Mouse (Mus musculus): ENCODE measurements around the gene Rps6ka3.

The Rps6ka3 gene

GRCm38 (mm10) chrX:159210007-159210406 is at the start of gene Rps6ka3:
Rps6ka3 (plus strand) TSS chrX:159210307.
- DNase-seq (ENCODE audit: low spot score), result no peak

- no peak for DNase-seq (ENCODE audit: low spot score)
These were observed 40.9 kb upstream of the Rps6ka3 start for GRCm38 (mm10) chrX:159169200-159169599.

- DNase-seq (ENCODE audit: low spot score), result no peak
These were observed 38.5 kb upstream of the Rps6ka3 start for GRCm38 (mm10) chrX:159171579-159171978.

DNA sequence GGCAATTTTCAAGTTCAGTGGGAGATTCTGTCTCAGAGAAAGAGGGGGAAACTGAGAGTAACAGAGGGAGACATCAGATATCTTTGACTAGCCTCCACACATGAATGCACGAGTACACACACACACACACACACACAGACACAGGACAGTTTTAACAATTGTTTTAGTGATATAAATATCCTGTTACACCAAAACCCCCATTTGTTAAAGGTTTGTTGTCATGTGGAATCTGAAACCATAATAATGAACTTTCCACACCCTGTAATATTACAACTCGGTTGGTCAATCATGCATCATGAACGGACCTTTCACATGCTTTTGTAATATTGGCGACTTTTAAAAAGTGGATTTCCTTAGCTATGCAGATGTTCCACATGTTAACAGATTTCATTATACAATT is 18.5 kb upstream of the Rps6ka3 start:
- DNase-seq (ENCODE audit: low spot score), result no peak

DNA sequence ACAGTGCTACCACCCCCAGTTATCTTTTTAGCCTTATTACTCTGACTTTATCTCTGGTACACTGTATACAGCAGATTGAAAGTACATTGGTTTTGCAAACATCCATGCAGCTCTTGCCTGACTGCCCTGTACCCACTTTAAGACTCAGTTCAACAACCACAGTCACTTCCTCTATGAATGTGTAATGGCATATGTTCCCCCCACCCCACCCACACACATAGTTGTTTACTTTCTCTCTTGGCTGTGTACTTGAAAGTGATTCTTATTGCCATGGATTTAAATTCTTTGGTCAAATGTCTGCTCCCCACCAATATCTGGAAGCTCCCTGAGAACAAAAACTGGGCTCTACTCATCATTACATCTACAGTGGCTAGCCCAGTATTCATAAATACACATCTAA is 10.6 kb upstream of the Rps6ka3 start:
- DNase-seq (ENCODE audit: low spot score), result no peak

GRCm38 (mm10) chrX:159200101-159200500 is 10.0 kb upstream of the Rps6ka3 start:
- no peak for DNase-seq (ENCODE audit: low spot score)

DNA sequence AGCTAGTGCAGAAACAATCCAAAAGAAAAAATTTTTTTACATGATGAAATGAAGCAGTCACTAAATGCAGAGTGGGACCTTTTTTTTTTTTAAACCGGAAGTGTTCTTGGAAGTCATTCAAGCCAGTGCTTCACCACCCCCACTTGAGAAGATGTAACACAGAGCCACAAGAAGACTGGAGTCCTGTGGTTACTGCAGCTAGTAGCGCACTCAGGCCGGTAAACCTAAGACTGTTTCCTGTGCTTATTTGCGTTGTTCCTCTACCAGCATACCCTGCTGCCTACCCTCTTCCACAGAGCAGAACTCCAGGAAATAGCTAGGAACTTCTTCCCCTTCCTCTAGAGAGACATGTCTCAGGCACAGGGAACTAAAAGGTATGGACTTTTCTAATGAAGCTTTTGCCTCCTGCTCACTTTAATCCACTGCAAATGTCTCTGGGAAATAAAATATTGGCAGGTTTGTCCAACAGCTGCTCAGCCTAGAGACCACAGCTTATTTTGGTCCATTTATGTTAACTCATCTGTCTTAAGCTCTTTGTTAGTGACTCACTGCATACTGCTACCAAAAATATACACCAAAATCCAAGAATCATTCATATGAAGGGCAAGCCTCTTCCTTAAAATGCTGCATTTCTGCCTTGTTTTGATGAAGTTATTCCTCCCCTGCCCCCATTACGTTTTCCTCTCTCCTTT is 931 bp downstream of the Rps6ka3 start:
- no peak for DNase-seq (ENCODE audit: low spot score)

DNA sequence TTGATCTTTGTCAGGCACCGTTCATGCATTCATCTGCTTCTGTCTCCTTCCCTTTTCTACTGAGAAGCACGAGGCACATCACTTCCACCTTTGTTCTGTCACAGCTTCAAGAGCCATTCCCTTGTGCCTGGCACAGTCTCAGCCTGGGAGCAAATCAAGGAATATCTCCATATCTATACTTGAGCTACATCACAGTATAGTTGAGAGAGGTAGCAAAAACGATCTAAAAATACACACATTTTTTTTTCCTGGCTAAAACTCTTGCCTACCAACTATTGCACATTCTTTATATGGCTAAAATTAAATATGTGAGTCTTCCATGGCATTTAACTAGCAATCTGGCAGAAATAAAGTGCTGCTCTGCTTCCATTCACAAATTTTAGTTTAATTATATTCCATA is 5.1 kb downstream of the Rps6ka3 start:
- DNase-seq (ENCODE audit: low spot score), result no peak

GRCm38 (mm10) chrX:159222474-159222873 is 12.4 kb downstream of the Rps6ka3 start:
- no peak for DNase-seq (ENCODE audit: low spot score)

GRCm38 (mm10) chrX:159237275-159237674 is 27.2 kb downstream of the Rps6ka3 start:
- DNase-seq (ENCODE audit: low spot score), result no peak

DNA sequence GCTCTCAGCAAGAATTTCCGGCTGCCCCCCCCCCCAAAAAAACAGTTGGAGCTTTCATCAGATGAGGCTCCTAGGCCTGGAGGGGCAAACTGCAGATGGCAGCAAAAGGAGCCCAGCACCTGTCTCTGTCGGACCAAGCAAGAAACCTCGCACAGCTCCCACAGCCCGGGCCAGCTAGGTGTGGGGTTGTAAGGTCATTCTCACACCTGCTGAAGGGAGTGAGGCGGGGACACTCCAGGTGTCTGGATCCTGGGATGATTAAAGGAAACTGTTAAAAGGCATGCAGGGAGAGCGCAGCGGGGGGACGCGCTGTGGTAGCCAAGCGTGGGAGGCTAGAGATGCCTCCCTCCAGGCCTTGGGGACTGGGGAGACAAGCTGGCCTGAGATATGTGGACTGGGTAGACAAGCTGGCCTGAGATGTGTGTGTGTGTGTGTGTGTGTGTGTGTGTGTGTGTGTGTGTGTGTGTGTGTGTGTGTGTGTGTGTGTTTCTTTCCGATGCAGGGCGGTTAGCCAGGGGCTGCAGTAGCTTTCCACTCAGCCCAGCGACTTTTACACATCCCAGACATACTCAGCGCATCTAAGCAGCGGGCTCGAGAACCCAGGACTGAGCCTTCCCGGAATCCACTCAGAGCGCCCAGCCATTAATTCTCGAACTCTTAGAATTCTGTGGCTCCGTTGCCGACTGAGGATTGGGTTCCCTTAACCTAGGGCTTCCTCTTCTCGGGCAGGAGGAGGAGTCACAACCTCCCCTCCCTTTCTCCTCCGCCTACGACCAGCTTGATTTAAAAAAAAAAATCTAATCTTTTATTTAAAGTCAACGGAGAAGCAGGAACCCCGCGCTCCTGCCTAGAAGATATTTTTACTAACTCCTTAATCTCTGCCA is 44.1 kb downstream of the Rps6ka3 start:
- DNase-seq (ENCODE audit: low spot score), result peak; percentile 9

- peak; percentile 41 for DNase-seq (ENCODE audit: low spot score)
These were observed 45.2 kb downstream of the Rps6ka3 start for GRCm38 (mm10) chrX:159255123-159255978.

- peak; percentile 5 for DNase-seq (ENCODE audit: low spot score)
These were observed 46.1 kb downstream of the Rps6ka3 start for GRCm38 (mm10) chrX:159256040-159256852.

- no peak for DNase-seq (ENCODE audit: low spot score)
These were observed 46.9 kb downstream of the Rps6ka3 start for GRCm38 (mm10) chrX:159256921-159257421.

DNA sequence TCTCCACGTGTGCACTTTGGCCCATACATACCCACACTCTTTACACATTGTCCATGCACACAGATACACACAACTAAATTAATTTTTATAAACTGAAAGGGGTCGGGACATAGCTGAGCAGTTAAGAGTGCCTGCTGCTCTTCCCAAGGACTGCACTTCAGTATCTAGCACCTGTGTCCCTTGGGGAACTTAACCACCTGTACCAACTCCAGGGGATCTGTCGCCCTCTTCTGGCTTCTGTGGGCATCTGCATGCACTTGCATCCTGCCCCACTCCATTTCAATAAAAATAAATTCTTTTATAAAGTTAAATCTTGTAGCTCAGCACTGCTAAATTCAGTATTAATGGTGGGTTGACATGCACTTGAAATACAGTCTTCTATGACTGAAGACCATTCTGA is 54.6 kb downstream of the Rps6ka3 start:
- no peak for DNase-seq (ENCODE audit: low spot score)

DNA sequence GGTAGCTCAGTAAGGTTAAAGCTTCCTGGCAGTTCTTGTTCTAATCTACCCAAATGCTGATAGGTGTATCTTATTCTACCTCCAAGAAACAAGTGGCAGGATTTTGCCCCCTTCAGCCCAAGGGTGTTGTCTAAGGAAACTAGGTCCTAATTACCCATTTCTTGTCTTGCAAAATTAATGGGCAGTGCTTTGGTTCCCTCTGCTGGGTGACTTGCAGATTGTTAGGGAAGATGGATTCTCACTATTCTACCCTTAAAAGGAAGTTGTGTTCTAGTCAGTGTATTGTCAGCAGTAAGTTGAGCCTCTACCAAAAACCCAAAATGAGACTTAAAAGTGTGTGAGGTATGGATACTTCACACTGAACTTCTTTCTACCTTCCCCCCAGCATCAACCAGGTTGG is 59.0 kb downstream of the Rps6ka3 start:
- DNase-seq (ENCODE audit: low spot score), result no peak

DNA sequence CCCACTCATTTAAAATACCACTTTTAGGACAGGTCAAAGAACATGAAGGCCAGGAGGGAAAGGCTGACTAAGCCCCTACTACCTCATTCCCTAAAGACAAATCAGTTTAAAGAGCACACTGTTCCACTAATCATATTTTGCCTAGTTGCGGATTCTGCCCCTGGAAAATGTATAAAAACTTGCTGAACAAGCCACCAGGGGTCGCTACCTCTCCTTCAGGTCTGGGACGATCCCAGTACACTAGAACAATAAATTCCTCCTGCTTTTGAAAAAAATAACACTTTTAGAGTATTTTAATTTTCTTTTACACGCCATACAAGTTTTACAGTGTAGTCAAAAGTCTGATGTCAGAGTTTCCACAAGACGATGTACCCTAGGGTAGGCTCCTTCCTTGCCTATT is 76.7 kb downstream of the Rps6ka3 start:
- DNase-seq (ENCODE audit: low spot score), result no peak

- no peak for DNase-seq (ENCODE audit: low spot score)
These were observed 85.8 kb downstream of the Rps6ka3 start for GRCm38 (mm10) chrX:159295879-159296278.

- DNase-seq (ENCODE audit: low spot score), result no peak
These were observed 92.5 kb downstream of the Rps6ka3 start for GRCm38 (mm10) chrX:159302349-159303311.

DNA sequence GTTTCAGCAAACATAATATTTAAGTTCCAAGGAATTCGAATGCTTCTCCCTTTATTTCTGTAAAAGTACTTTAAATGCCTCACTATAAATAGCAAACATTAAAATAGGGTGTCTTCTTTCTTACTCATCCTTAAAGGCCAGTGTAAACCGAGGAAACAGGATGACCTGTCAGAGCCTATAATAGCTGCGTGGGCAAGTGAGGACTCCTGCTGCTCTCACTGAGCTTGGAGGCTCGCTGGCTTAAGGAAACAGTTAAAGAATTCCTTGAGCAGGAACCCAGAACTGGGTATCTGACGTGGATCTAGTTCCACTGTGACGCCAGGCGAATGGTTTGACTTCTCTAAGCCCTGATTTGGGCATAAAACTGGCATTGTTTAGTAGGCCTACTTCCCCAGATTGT is 105.2 kb downstream of the Rps6ka3 start:
- DNase-seq (ENCODE audit: low spot score), result no peak
